Mouse (Mus musculus): ENCODE measurements around the gene Itga1. TPM values are rescaled to one million over a fixed set of nuclear protein-coding genes. Genes with fewer than 3 reads are reported as not detected.

Itga1 gene
- total and polyA plus RNA-seq, 3 experiments, result under 0.01 to 0.04 (median 0.01) TPM

DNA sequence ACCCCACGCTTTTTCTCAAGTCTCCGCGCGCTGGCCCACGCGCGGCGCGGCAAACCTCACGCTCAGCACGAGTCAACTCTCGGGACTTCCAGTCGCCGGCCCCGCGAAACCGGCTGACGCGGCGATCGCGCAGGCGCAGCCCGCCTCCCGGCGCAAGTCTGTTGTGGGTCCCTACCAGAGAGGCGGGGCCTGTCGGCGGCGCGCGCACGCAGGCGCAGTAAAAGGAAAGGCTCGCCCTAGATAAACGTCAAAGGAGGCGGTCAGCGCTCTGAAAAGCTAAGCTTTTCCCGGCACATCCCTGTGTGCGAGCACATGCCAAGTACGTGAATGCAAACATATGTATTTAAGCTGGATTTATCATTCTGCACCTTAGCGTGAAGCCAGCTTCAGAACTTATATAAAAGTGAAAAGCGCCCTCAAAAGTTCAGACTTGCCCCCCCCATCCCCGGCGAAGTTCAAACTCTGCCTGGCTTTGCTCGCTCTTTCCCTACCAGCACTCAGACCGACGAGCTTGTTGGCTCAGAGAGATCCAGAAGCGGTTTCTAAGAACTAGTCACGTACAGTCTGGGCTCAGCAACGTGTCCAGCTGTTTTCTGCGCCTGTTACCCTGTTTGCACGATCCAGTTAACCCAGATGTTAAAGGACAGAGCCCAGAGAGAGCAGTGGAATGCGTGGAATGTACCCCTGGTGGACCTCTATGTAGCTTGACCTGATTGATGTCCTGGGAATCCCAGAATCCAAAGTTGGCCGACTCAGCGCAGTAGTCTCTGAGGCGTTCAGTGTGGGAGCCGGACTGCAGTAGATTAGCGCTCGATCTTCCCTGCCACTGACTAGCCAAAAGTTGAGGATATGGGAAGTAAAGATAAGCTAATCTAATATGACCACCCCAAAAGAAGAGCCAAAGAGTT is 11.4 kb downstream of the Itga1 start, which contains the start of gene Pelo:
TSS of gene Pelo (minus strand) at position 118 of the 908 bp plus-strand sequence.
- H3K4me1 ChIP-seq (ENCODE audit: control insufficient read depth in 1 of 2, insufficient read depth in 2 of 2), result peaks cover 5 to 25% of the 10 kb centered on the region in 2 experiments; a peak in 3 of 4 replicates
- in situ Hi-C loops (cut with MboI; ENCODE audit: low pct_ligation_motif_present, low pct_unique_long_range_greater_than_20kb, low sequenced_read_pairs) (no loop called here), dilution Hi-C loops (cut with MboI; ENCODE audit: extremely low pct_ligation_motif_present, extremely low pct_unique_long_range_greater_than_20kb, low sequenced_read_pairs) (no loop called here)
- TF ChIP-seq POLR2AphosphoS2 (IDR thresholded peaks at IDR 0.05; ENCODE audit: low read depth, low read length) (no peak), MXI1 (IDR thresholded peaks at IDR 0.05; ENCODE audit: low read depth, low read length) (peak; percentile 78), ELF1 (IDR thresholded peaks at IDR 0.05; ENCODE audit: low read depth, low read length) (peak; percentile 35; the same call in 1 of the 2 replicates), TCF12 (IDR thresholded peaks at IDR 0.05; ENCODE audit: low read depth, low read length) (peak; percentile 73), MAX (IDR thresholded peaks at IDR 0.05; ENCODE audit: low read length) (peak; percentile 66; the same call in 1 of the 2 replicates), CHD1 (IDR thresholded peaks at IDR 0.05; ENCODE audit: low read depth, low read length) (no peak), ZKSCAN1 (IDR thresholded peaks at IDR 0.05; ENCODE audit: borderline replicate concordance, low read depth, low read length) (no peak), NRF1 (IDR thresholded peaks at IDR 0.05; ENCODE audit: low read depth, low read length) (peak; percentile 98), POLR2A (IDR thresholded peaks at IDR 0.05; ENCODE audit: low read depth, low read length) (peak; percentile 94), ZMIZ1 (IDR thresholded peaks at IDR 0.05; ENCODE audit: low read depth, low read length) (peak; percentile 67), HCFC1 (IDR thresholded peaks at IDR 0.05; ENCODE audit: low read depth, low read length) (peak; percentile 59), RAD21 (IDR thresholded peaks at IDR 0.05; ENCODE audit: low read depth, low read length) (no peak), RCOR1 (conservative IDR thresholded peaks at IDR 0.05; ENCODE audit: low read depth, low read length) (no peak), USF2 (conservative IDR thresholded peaks at IDR 0.05; ENCODE audit: low read depth, low read length) (no peak), NELFE (IDR thresholded peaks at IDR 0.05; ENCODE audit: low read depth, low read length) (peak; percentile 81), KAT2A (IDR thresholded peaks at IDR 0.05; ENCODE audit: insufficient replicate concordance, low read length) (no peak), BHLHE40 (IDR thresholded peaks at IDR 0.05; ENCODE audit: low read depth, low read length) (peak; percentile 87), TBP (conservative IDR thresholded peaks at IDR 0.05; ENCODE audit: low read depth, low read length) (0 out of 2 replicates have a peak, but pooled peaks have one; percentile 35)
- H3K4me3 ChIP-seq (replicated peaks in 1 of 3; ENCODE audit: low read depth in 2 of 3, low read length in 2 of 3, poor library complexity in 1 of 3), result peak within 1 kb of the TSS; percentile 87 to 99 (median 88)
- DNase-seq (ENCODE audit: extremely low read depth), result peak; percentile 83
- peak within 1 kb of the TSS; percentile 47 for H3K27ac ChIP-seq (ENCODE audit: insufficient read depth, low read depth)
- H3K4me2 ChIP-seq (ENCODE audit: insufficient read depth, low read depth, poor library complexity, severe bottlenecking), result peak within 1 kb of the TSS; percentile 92
- H3K79me2 ChIP-seq (replicated peaks; ENCODE audit: control insufficient read depth, extremely low read depth, insufficient read depth, poor library complexity, severe bottlenecking), result peaks cover 16% of the 10 kb centered on the region
- H3K27me3 ChIP-seq (replicated peaks), result no peaks in the 10 kb centered on the region
- H3K36me3 ChIP-seq (replicated peaks in 1 of 2; ENCODE audit: control insufficient read depth in 1 of 2, insufficient read depth in 1 of 2, low read length in 1 of 2), result peaks cover 10 to 26% of the 10 kb centered on the region in 2 experiments
- H3K9me3 ChIP-seq (replicated peaks; ENCODE audit: low read length), result no peaks in the 10 kb centered on the region
- peak within 1 kb of the TSS; percentile 93 for H3K9ac ChIP-seq (ENCODE audit: insufficient read depth, low read depth)
